Mouse (Mus musculus) midbrain, postnatal 0 days (tissue): ENCODE results near the gene Pex14. TPM values are rescaled to one million over a fixed set of nuclear protein-coding genes. Genes with fewer than 3 reads are reported as not detected.
A peak's percentile ranks its signal among the peaks of the same experiment; 100 is the strongest.

Source experiments
- ATAC-seq: fragments of 200-750 bp; cut with Nextera tagmentation; 2 replicates; pipeline ENCODE4 v1.8.0; 2017; ENCODE audit warnings: moderate number of reproducible peaks, mild to moderate bottlenecking, moderate TSS enrichment, moderate library complexity; ENCODE audit not compliant: low FRiP score
- DNase-seq: peaks from one replicate; pipeline ENCODE4 v3.0.0-alpha.2; 2015; ENCODE audit warnings: low spot score
- H3K27ac ChIP-seq: fragments of 300-500 bp; sonication (generic); 2 replicates; pipeline ENCODE4 v1.5.1; 2014; ENCODE audit warnings: low read depth, mild to moderate bottlenecking, low read length, mixed read lengths
- H3K27me3 ChIP-seq: fragments of 300-500 bp; sonication (generic); 2 replicates; pipeline ENCODE4 v1.6.1; 2014; ENCODE audit warnings: low read length, control low read depth, mixed read lengths; ENCODE audit not compliant: insufficient read depth
- H3K36me3 ChIP-seq: fragments of 300-500 bp; sonication (generic); 2 replicates; pipeline ENCODE4 v1.6.1; 2014; ENCODE audit warnings: low read length, control low read depth, mixed read lengths; ENCODE audit not compliant: insufficient read depth
- H3K4me1 ChIP-seq: fragments of 300-500 bp; sonication (generic); 2 replicates; pipeline ENCODE4 v1.6.1; 2014; ENCODE audit warnings: mild to moderate bottlenecking, control low read depth, antibody characterized with exemption, low read length, mixed read lengths; ENCODE audit not compliant: insufficient read depth
- H3K4me2 ChIP-seq: fragments of 300-500 bp; sonication (generic); 2 replicates; pipeline ENCODE4 v1.6.1; 2014; ENCODE audit warnings: low read depth, mild to moderate bottlenecking, low read length, mixed read lengths; ENCODE audit not compliant: poor library complexity, severe bottlenecking
- H3K4me3 ChIP-seq: fragments of 300-500 bp; sonication (generic); 2 replicates; pipeline ENCODE4 v1.5.1; 2014; ENCODE audit warnings: low read depth, mild to moderate bottlenecking, low read length, moderate library complexity
- H3K9ac ChIP-seq: fragments of 300-500 bp; sonication (generic); replicated peaks from 2 replicates; pipeline ENCODE4 v1.6.1; 2014; ENCODE audit warnings: mild to moderate bottlenecking, low read length, moderate library complexity, mixed read lengths; ENCODE audit not compliant: poor library complexity, severe bottlenecking
- H3K9me3 ChIP-seq: fragments of 300-500 bp; sonication (generic); 2 replicates; pipeline ENCODE4 v1.6.1; 2016; ENCODE audit warnings: low read length, control low read depth
- CTCF ChIP-seq: IDR thresholded peaks from 2 replicates; pipeline ENCODE4 v1.5.1; 2016; ENCODE audit warnings: antibody characterized with exemption, mild to moderate bottlenecking
- WGBS: fragments of 180-500 bp; shearing (Covaris S2); extraction: QIAGEN DNeasy Blood & Tissue Kit; methylation state at CpG from one replicate; pipeline ENCODE4 v1.1.7; 2014; 5-methylcytosine and 5-hydroxymethylcytosine counted together
- polyA plus RNA-seq: library from polyadenylated mRNA; unstranded; fragments of >200 nt; fragmentation: Nextera tagmentation; extraction: Ambion mirVana; gene quantifications from 2 replicates; pipeline ENCODE4 v1.2.1, GENCODE M21; 2015
- total RNA-seq: library from RNA; depleted of rRNA; stranded (reverse); fragments of >200 nt; gene quantifications from 2 replicates; pipeline ENCODE4 v1.2.3, GENCODE M21; 2014

Gene Pex14
- total and polyA plus RNA-seq, 2 experiments from 2014 or later = 62.5 to 74.0 TPM

DNA sequence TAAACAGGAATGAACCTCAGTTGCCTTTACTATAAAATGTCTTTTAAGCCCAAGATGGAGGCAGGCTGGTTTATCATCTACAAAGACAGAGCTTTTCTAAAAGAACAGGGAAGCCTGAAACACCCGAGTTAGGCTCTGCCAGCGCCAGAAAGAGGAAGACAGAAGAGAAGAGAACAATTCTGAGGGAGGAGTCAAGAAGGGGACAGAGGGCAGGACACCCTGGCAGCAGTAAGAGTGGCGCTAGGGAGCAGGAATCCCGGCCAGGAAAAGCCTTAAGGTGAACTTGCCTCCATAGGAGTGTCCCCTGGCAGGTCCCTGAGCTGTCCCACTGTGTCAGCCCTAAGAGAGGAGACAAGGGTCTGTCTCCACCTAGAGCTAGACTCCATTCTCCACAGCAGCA is 43.9 kb upstream of the Pex14 start:
- WGBS = 41% methylated on average over 4 of the region's 4 CpGs
- H3K4me3 ChIP-seq = no peak overlapping the region
- H3K4me2 ChIP-seq = no peak overlapping the region
- DNase-seq (no peak), ATAC-seq (no peak)
- H3K9me3 ChIP-seq = no peaks in the 10 kb centered on the region
- no peaks in the 10 kb centered on the region for H3K4me1 ChIP-seq
- no peaks in the 10 kb centered on the region for H3K36me3 ChIP-seq
- no peaks in the 10 kb centered on the region for H3K27me3 ChIP-seq
- TF ChIP-seq CTCF = no peak
- H3K27ac ChIP-seq = no peak overlapping the region
- H3K9ac ChIP-seq = no peak overlapping the region

GRCm38 (mm10) chr4:149138515-149138914 is 38.8 kb upstream of the Pex14 start:
- Histone ChIP-seq H3K27me3 (no peaks in the 10 kb centered on the region), H3K4me1 (peaks cover 4% of the 10 kb centered on the region; the same call in 1 of the 2 replicates), H3K9me3 (no peaks in the 10 kb centered on the region), H3K36me3 (no peaks in the 10 kb centered on the region), H3K27ac (no peak overlapping the region), H3K4me3 (no peak overlapping the region), H3K9ac (no peak overlapping the region), H3K4me2 (no peak overlapping the region)
- ATAC-seq (no peak), DNase-seq (no peak)
- TF ChIP-seq CTCF = no peak
- 86% methylated on average over 8 of the region's 8 CpGs for WGBS

DNA sequence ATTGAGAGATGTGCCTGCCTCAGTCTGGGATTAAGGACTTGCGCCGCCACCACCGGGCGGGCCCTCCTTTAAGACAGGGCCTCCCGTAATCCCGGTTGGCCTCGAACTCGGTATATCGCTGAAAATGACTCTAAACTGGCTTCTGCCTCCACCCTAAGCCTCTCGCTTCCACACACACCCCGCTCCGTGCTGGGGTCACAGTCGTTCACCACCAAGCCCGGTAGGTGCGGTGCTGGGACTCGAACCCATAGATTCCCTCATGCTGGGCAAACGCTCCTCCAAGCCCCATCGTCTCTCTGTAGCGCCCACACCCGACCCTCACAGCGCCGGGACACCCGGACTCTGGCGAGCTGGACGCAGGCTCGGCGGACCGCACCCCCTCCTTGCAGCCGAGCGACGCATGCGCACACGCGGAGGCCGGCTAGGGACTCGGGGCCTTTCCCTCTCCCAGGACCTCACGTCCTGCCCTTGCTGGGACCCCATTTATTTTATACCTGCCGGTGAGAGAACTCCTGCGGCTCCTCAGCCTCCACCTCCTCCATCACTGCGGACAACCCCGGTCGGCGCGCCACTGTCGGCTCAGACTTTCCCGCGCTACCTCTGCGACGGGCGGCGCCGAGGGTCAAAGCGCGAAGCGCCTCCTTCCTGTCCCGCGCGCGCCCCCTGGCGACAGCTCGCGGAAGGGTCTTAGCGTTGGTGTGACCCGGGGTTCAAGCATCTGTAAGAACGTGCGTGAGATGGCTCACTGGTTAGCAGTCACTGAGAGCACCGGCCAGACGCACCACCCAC is 37.5 kb upstream of the Pex14 start, which contains the start of gene Cenps:
TSS of gene Cenps (minus strand) at position 648 of the 789 bp plus-strand sequence.
- TF ChIP-seq CTCF = peak; percentile 98
- no peaks in the 10 kb centered on the region for H3K27me3 ChIP-seq
- H3K9me3 ChIP-seq = no peaks in the 10 kb centered on the region
- WGBS = under 1% methylated on average over 68 of the region's 68 CpGs
- peak within 1 kb of the TSS; percentile 62 for H3K4me3 ChIP-seq
- H3K27ac ChIP-seq = peak within 1 kb of the TSS; percentile 38
- peak within 1 kb of the TSS; percentile 60 for H3K4me2 ChIP-seq
- DNase-seq = peak; percentile 92
- H3K9ac ChIP-seq = peak within 1 kb of the TSS; percentile 75
- no peaks in the 10 kb centered on the region for H3K36me3 ChIP-seq
- peak; percentile 86 for ATAC-seq
- peaks cover 4% of the 10 kb centered on the region; the same call in 1 of the 2 replicates for H3K4me1 ChIP-seq

- H3K4me3 ChIP-seq = peak overlapping the region; percentile 62
- 66% methylated on average over 18 of the region's 18 CpGs for WGBS
These were observed 36.6 kb upstream of the Pex14 start for GRCm38 (mm10) chr4:149136116-149136850.

DNA sequence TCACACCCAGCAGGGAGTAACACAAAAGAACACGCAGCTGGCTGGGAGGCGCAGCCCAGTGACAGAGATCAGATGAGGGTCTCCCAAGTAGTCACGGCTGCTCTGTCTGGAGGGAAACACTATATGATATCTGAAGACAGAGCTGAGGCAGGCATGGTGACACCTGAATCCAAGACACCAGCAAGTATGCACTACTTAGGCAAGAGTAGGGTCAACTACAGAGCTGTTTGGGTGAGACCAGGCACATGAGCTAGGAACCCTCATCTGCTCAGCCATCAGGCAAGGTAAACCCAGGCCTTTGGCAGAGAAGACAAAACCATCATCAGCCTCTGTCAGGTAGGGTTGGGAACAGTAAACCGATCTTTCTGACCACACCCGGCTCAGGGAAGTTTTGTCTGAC is 33.7 kb upstream of the Pex14 start:
- H3K27ac ChIP-seq = no peak overlapping the region
- WGBS = 86% methylated on average over 5 of the region's 5 CpGs
- no peak overlapping the region for H3K9ac ChIP-seq
- no peak overlapping the region for H3K4me2 ChIP-seq
- H3K27me3 ChIP-seq = no peaks in the 10 kb centered on the region
- ATAC-seq = no peak
- H3K4me3 ChIP-seq = no peak overlapping the region
- H3K9me3 ChIP-seq = no peaks in the 10 kb centered on the region
- peaks cover 9% of the 10 kb centered on the region for H3K36me3 ChIP-seq
- TF ChIP-seq CTCF = no peak
- no peak for DNase-seq
- H3K4me1 ChIP-seq = peaks cover 4% of the 10 kb centered on the region; the same call in 1 of the 2 replicates

More at GRCm38 (mm10) chr4:149136116-149136850, 36.6 kb upstream of the Pex14 start:
- Histone ChIP-seq H3K27me3 (no peaks in the 10 kb centered on the region), H3K4me1 (peaks cover 4% of the 10 kb centered on the region; the same call in 1 of the 2 replicates), H3K36me3 (peaks cover under 1% of the 10 kb centered on the region; the same call in 1 of the 2 replicates), H3K4me2 (peak overlapping the region; percentile 60; the same call in 1 of the 2 replicates), H3K9ac (peak overlapping the region; percentile 75; the same call in 1 of the 2 replicates), H3K9me3 (no peaks in the 10 kb centered on the region), H3K27ac (no peak overlapping the region)
- no peak for DNase-seq
- no peak for TF ChIP-seq CTCF
- no peak for ATAC-seq
